Mouse (Mus musculus) embryonic facial prominence, embryonic 15.5 days (tissue): ENCODE results near the gene Rnd3. TPM values are rescaled to one million over a fixed set of nuclear protein-coding genes. Genes with fewer than 3 reads are reported as not detected.

Source experiments
- ATAC-seq: fragments of 200-750 bp; cut with Nextera tagmentation; 2 replicates; pipeline ENCODE4 v1.8.0; 2017; ENCODE audit warnings: low read depth, moderate TSS enrichment; ENCODE audit not compliant: insufficient number of reproducible peaks, low FRiP score, low TSS enrichment
- H3K27ac ChIP-seq: fragments of 300-500 bp; sonication (generic); replicated peaks from 2 replicates; pipeline ENCODE4 v1.5.1; 2015; ENCODE audit warnings: mild to moderate bottlenecking, inconsistent platforms
- H3K27me3 ChIP-seq: fragments of 300-500 bp; sonication (generic); 2 replicates; pipeline ENCODE4 v1.6.1; 2015; ENCODE audit warnings: inconsistent platforms
- H3K36me3 ChIP-seq: fragments of 300-500 bp; sonication (generic); 2 replicates; pipeline ENCODE4 v1.6.1; 2015; ENCODE audit warnings: mild to moderate bottlenecking, inconsistent platforms
- H3K4me1 ChIP-seq: fragments of 300-500 bp; sonication (generic); 2 replicates; pipeline ENCODE4 v1.6.1; 2015; ENCODE audit warnings: inconsistent platforms
- H3K4me2 ChIP-seq: fragments of 300-500 bp; sonication (generic); replicated peaks from 2 replicates; pipeline ENCODE4 v1.6.1; 2015; ENCODE audit warnings: mild to moderate bottlenecking, inconsistent platforms
- H3K4me3 ChIP-seq: fragments of 300-500 bp; sonication (generic); replicated peaks from 2 replicates; pipeline ENCODE4 v1.5.1; 2015; ENCODE audit warnings: mild to moderate bottlenecking, inconsistent platforms
- H3K9ac ChIP-seq: fragments of 300-500 bp; sonication (generic); 2 replicates; pipeline ENCODE4 v1.6.1; 2015; ENCODE audit warnings: inconsistent platforms
- H3K9me3 ChIP-seq: fragments of 300-500 bp; sonication (generic); replicated peaks from 2 replicates; pipeline ENCODE4 v1.6.1; 2016; ENCODE audit warnings: inconsistent platforms
- WGBS: fragments of 180-500 bp; shearing (Covaris S2); methylation state at CpG from one replicate; pipeline ENCODE4 v1.1.7; 2015; 5-methylcytosine and 5-hydroxymethylcytosine counted together
- polyA plus RNA-seq: library from polyadenylated mRNA; unstranded; fragments of >200 nt; fragmentation: Nextera tagmentation; extraction: Ambion mirVana; gene quantifications from 2 replicates; pipeline ENCODE4 v1.2.1, GENCODE M21; 2015

Rnd3 gene
- polyA plus RNA-seq, 1 experiment from 2014 or later = 112 TPM

GRCm38 (mm10) chr2:51146871-51147317 is 2.0 kb downstream of the Rnd3 start:
- H3K9ac ChIP-seq = peak overlapping the region; percentile 99
- peak overlapping the region; percentile 59 for H3K4me2 ChIP-seq
- peaks cover 26% of the 10 kb centered on the region for H3K4me1 ChIP-seq
- peak; percentile 76 for ATAC-seq
- no peaks in the 10 kb centered on the region for H3K9me3 ChIP-seq
- H3K36me3 ChIP-seq = 0 out of 2 replicates have a peak, but pooled peaks cover 4% of the 10 kb centered on the region
- H3K27me3 ChIP-seq = no peaks in the 10 kb centered on the region
- H3K4me3 ChIP-seq = peak overlapping the region; percentile 91
- WGBS = under 1% methylated on average over 18 of the region's 18 CpGs
- H3K27ac ChIP-seq = peak overlapping the region; percentile 94

GRCm38 (mm10) chr2:51145838-51146470 is 3.0 kb downstream of the Rnd3 start:
- peak overlapping the region; percentile 91 for H3K4me3 ChIP-seq
- peak overlapping the region; percentile 99; the same call in 1 of the 2 replicates for H3K9ac ChIP-seq
- peak overlapping the region; percentile 94 for H3K27ac ChIP-seq
- peak overlapping the region; percentile 59 for H3K4me2 ChIP-seq
- WGBS = 14% methylated on average over 7 of the region's 7 CpGs
- H3K36me3 ChIP-seq = 0 out of 2 replicates have a peak, but pooled peaks cover 4% of the 10 kb centered on the region
- no peaks in the 10 kb centered on the region for H3K27me3 ChIP-seq
- peaks cover 35% of the 10 kb centered on the region for H3K4me1 ChIP-seq
- no peak for ATAC-seq
- H3K9me3 ChIP-seq = no peaks in the 10 kb centered on the region

GRCm38 (mm10) chr2:51144380-51145120 is 4.4 kb downstream of the Rnd3 start:
- ATAC-seq = no peak
- Histone ChIP-seq H3K4me2 (peak overlapping the region; percentile 42), H3K9me3 (no peaks in the 10 kb centered on the region), H3K27me3 (no peaks in the 10 kb centered on the region), H3K36me3 (0 out of 2 replicates have a peak, but pooled peaks cover 4% of the 10 kb centered on the region), H3K4me1 (peaks cover 47% of the 10 kb centered on the region), H3K27ac (peak overlapping the region; percentile 48; the same call in 1 of the 2 replicates), H3K9ac (0 out of 2 replicates have a peak overlapping the region, but pooled peaks have one; percentile 21), H3K4me3 (peak overlapping the region; percentile 23)
- WGBS = 38% methylated on average over 6 of the region's 6 CpGs

GRCm38 (mm10) chr2:51142422-51142821 is 6.5 kb downstream of the Rnd3 start:
- ATAC-seq = no peak
- peaks cover 59% of the 10 kb centered on the region for H3K4me1 ChIP-seq

GRCm38 (mm10) chr2:51141345-51141744 is 7.6 kb downstream of the Rnd3 start:
- Histone ChIP-seq H3K36me3 (peaks cover 20% of the 10 kb centered on the region), H3K27me3 (no peaks in the 10 kb centered on the region), H3K9me3 (no peaks in the 10 kb centered on the region), H3K9ac (no peak overlapping the region), H3K4me3 (peak overlapping the region; percentile 24), H3K27ac (peak overlapping the region; percentile 60; the same call in 1 of the 2 replicates), H3K4me1 (peaks cover 59% of the 10 kb centered on the region), H3K4me2 (peak overlapping the region; percentile 48)
- 49% methylated on average over 3 of the region's 3 CpGs for WGBS
- no peak for ATAC-seq

More at GRCm38 (mm10) chr2:51142422-51142821, 6.5 kb downstream of the Rnd3 start:
- Histone ChIP-seq H3K4me2 (peak overlapping the region; percentile 21; the same call in 1 of the 2 replicates), H3K27me3 (no peaks in the 10 kb centered on the region), H3K9ac (no peak overlapping the region), H3K4me3 (0 out of 2 replicates have a peak overlapping the region, but pooled peaks have one; percentile 6), H3K9me3 (no peaks in the 10 kb centered on the region), H3K36me3 (peaks cover 10% of the 10 kb centered on the region; the same call in 1 of the 2 replicates), H3K27ac (no peak overlapping the region)
- 33% methylated on average over 1 of the region's 1 CpGs for WGBS

GRCm38 (mm10) chr2:51140486-51140885 is 8.4 kb downstream of the Rnd3 start:
- Histone ChIP-seq H3K36me3 (peaks cover 28% of the 10 kb centered on the region), H3K27me3 (no peaks in the 10 kb centered on the region), H3K27ac (0 out of 2 replicates have a peak overlapping the region, but pooled peaks have one; percentile 60), H3K9ac (no peak overlapping the region), H3K9me3 (no peaks in the 10 kb centered on the region), H3K4me2 (peak overlapping the region; percentile 48), H3K4me3 (peak overlapping the region; percentile 24), H3K4me1 (peaks cover 59% of the 10 kb centered on the region)
- ATAC-seq = no peak
- WGBS = 5% methylated on average over 8 of the region's 8 CpGs

GRCm38 (mm10) chr2:51139912-51140446 is 8.9 kb downstream of the Rnd3 start:
- WGBS = 14% methylated on average over 6 of the region's 6 CpGs

GRCm38 (mm10) chr2:51139218-51139911 is 9.5 kb downstream of the Rnd3 start:
- 19% methylated on average over 5 of the region's 5 CpGs for WGBS
- no peak; the same call in 1 of the 2 replicates for ATAC-seq
- Histone ChIP-seq H3K9ac (no peak overlapping the region), H3K4me1 (peaks cover 50% of the 10 kb centered on the region), H3K27me3 (no peaks in the 10 kb centered on the region), H3K9me3 (no peaks in the 10 kb centered on the region), H3K27ac (no peak overlapping the region; the same call in 1 of the 2 replicates), H3K36me3 (peaks cover 37% of the 10 kb centered on the region), H3K4me3 (no peak overlapping the region), H3K4me2 (no peak overlapping the region)

More at GRCm38 (mm10) chr2:51139912-51140446, 8.9 kb downstream of the Rnd3 start:
- Histone ChIP-seq H3K4me3 (no peak overlapping the region), H3K4me1 (peaks cover 56% of the 10 kb centered on the region), H3K36me3 (peaks cover 30% of the 10 kb centered on the region), H3K4me2 (peak overlapping the region; percentile 48; the same call in 1 of the 2 replicates), H3K9ac (no peak overlapping the region), H3K9me3 (no peaks in the 10 kb centered on the region), H3K27me3 (no peaks in the 10 kb centered on the region), H3K27ac (no peak overlapping the region)
- no peak for ATAC-seq

GRCm38 (mm10) chr2:51137726-51138125 is 11.2 kb downstream of the Rnd3 start:
- Histone ChIP-seq H3K9me3 (no peaks in the 10 kb centered on the region), H3K4me2 (no peak overlapping the region), H3K27ac (no peak overlapping the region), H3K4me1 (peaks cover 41% of the 10 kb centered on the region), H3K9ac (no peak overlapping the region), H3K27me3 (no peaks in the 10 kb centered on the region), H3K4me3 (no peak overlapping the region), H3K36me3 (peaks cover 48% of the 10 kb centered on the region)
- 33% methylated on average over 4 of the region's 4 CpGs for WGBS
- ATAC-seq = no peak

- no peak overlapping the region for H3K9ac ChIP-seq
- H3K9me3 ChIP-seq = no peaks in the 10 kb centered on the region
- peaks cover 63% of the 10 kb centered on the region for H3K36me3 ChIP-seq
- H3K4me2 ChIP-seq = no peak overlapping the region
- no peak overlapping the region for H3K4me3 ChIP-seq
- 74% methylated on average over 20 of the region's 20 CpGs for WGBS
- no peak; the same call in 1 of the 2 replicates for ATAC-seq
- H3K27me3 ChIP-seq = no peaks in the 10 kb centered on the region
- no peak overlapping the region for H3K27ac ChIP-seq
- no peaks in the 10 kb centered on the region; the same call in 1 of the 2 replicates for H3K4me1 ChIP-seq
Observed at GRCm38 (mm10) chr2:51132181-51132580, 16.7 kb downstream of the Rnd3 start.
